Mouse (Mus musculus): ENCODE results near the gene Gjc2. TPM values are rescaled to one million over a fixed set of nuclear protein-coding genes. Genes with fewer than 3 reads are reported as not detected.
A peak's percentile ranks its signal among the peaks of the same experiment; 100 is the strongest.

The Gjc2 gene
- 1.7 and 3.5 TPM in 2 replicates for polyA plus RNA-seq (2012; rRNA removed)

GRCm38 (mm10) chr11:59182864-59183331, at the start of gene Gjc2:
Gene Gjc2 (minus strand): TSS chr11:59183213.
- DNase-seq = peak; percentile 28
- TF ChIP-seq POLR2A (IDR thresholded peaks at IDR 0.05; ENCODE audit: borderline replicate concordance, extremely low read depth, low read depth, low read length) (no peak), CTCF (IDR thresholded peaks at IDR 0.05; ENCODE audit: insufficient read depth, low read length) (no peak)
- WGBS = 21% methylated on average over 3 of the region's 3 CpGs
- no peak within 1 kb of the TSS for H3K4me3 ChIP-seq (replicated peaks; ENCODE audit: extremely low read depth, low read depth, low read length)
- H3K4me1 ChIP-seq (ENCODE audit: control insufficient read depth, insufficient read depth, low read length) = peaks cover 7% of the 10 kb centered on the region

GRCm38 (mm10) chr11:59232797-59233196, 49.8 kb upstream of the Gjc2 start:
- no peak for DNase-seq
- no peak overlapping the region for H3K4me3 ChIP-seq (replicated peaks; ENCODE audit: extremely low read depth, low read depth, low read length)
- TF ChIP-seq CTCF (IDR thresholded peaks at IDR 0.05; ENCODE audit: insufficient read depth, low read length) (no peak), POLR2A (IDR thresholded peaks at IDR 0.05; ENCODE audit: borderline replicate concordance, extremely low read depth, low read depth, low read length) (no peak)
- WGBS = 62% methylated on average over 2 of the region's 2 CpGs
- H3K4me1 ChIP-seq (ENCODE audit: control insufficient read depth, insufficient read depth, low read length) = peaks cover 4% of the 10 kb centered on the region; the same call in 1 of the 2 replicates

GRCm38 (mm10) chr11:59230144-59230760, 47.2 kb upstream of the Gjc2 start:
- peak; percentile 76 for DNase-seq
- TF ChIP-seq CTCF (IDR thresholded peaks at IDR 0.05; ENCODE audit: insufficient read depth, low read length) = peak; percentile 84
- no peak for TF ChIP-seq POLR2A (IDR thresholded peaks at IDR 0.05; ENCODE audit: borderline replicate concordance, extremely low read depth, low read depth, low read length)
- 12% methylated on average over 7 of the region's 7 CpGs for WGBS
- peaks cover 15% of the 10 kb centered on the region for H3K4me1 ChIP-seq (ENCODE audit: control insufficient read depth, insufficient read depth, low read length)
- no peak overlapping the region for H3K4me3 ChIP-seq (replicated peaks; ENCODE audit: extremely low read depth, low read depth, low read length)

GRCm38 (mm10) chr11:59228122-59228953, 45.3 kb upstream of the Gjc2 start, which contains the start of gene Arf1:
Gene Arf1 (minus strand): TSS chr11:59228270.
- 5% methylated on average over 59 of the region's 59 CpGs for WGBS
- TF ChIP-seq CTCF (IDR thresholded peaks at IDR 0.05; ENCODE audit: insufficient read depth, low read length) = 0 out of 2 replicates have a peak, but pooled peaks have one; percentile 4
- peak; percentile 78 for TF ChIP-seq POLR2A (IDR thresholded peaks at IDR 0.05; ENCODE audit: borderline replicate concordance, extremely low read depth, low read depth, low read length)
- peaks cover 31% of the 10 kb centered on the region for H3K4me1 ChIP-seq (ENCODE audit: control insufficient read depth, insufficient read depth, low read length)
- DNase-seq = peak; percentile 97
- H3K4me3 ChIP-seq (replicated peaks; ENCODE audit: extremely low read depth, low read depth, low read length) = peak within 1 kb of the TSS; percentile 86

GRCm38 (mm10) chr11:59227604-59228121, 44.6 kb upstream of the Gjc2 start:
- TF ChIP-seq POLR2A (IDR thresholded peaks at IDR 0.05; ENCODE audit: borderline replicate concordance, extremely low read depth, low read depth, low read length) (no peak), CTCF (IDR thresholded peaks at IDR 0.05; ENCODE audit: insufficient read depth, low read length) (no peak)
- H3K4me3 ChIP-seq (replicated peaks; ENCODE audit: extremely low read depth, low read depth, low read length) = peak overlapping the region; percentile 86
- peaks cover 34% of the 10 kb centered on the region for H3K4me1 ChIP-seq (ENCODE audit: control insufficient read depth, insufficient read depth, low read length)
- under 1% methylated on average over 45 of the region's 51 CpGs for WGBS
- no peak for DNase-seq

- TF ChIP-seq POLR2A (IDR thresholded peaks at IDR 0.05; ENCODE audit: borderline replicate concordance, extremely low read depth, low read depth, low read length) = no peak
- no peak for TF ChIP-seq CTCF (IDR thresholded peaks at IDR 0.05; ENCODE audit: insufficient read depth, low read length)
- DNase-seq = no peak
- peak overlapping the region; percentile 86 for H3K4me3 ChIP-seq (replicated peaks; ENCODE audit: extremely low read depth, low read depth, low read length)
- WGBS = under 1% methylated on average over 21 of the region's 21 CpGs
- peaks cover 38% of the 10 kb centered on the region for H3K4me1 ChIP-seq (ENCODE audit: control insufficient read depth, insufficient read depth, low read length)
Observed at GRCm38 (mm10) chr11:59226787-59227603, 44.0 kb upstream of the Gjc2 start.

- H3K4me1 ChIP-seq (ENCODE audit: control insufficient read depth, insufficient read depth, low read length) = peaks cover 44% of the 10 kb centered on the region
- peak overlapping the region; percentile 86 for H3K4me3 ChIP-seq (replicated peaks; ENCODE audit: extremely low read depth, low read depth, low read length)
- WGBS = 8% methylated on average over 3 of the region's 3 CpGs
- no peak for TF ChIP-seq POLR2A (IDR thresholded peaks at IDR 0.05; ENCODE audit: borderline replicate concordance, extremely low read depth, low read depth, low read length)
- TF ChIP-seq CTCF (IDR thresholded peaks at IDR 0.05; ENCODE audit: insufficient read depth, low read length) = no peak
- no peak for DNase-seq
Observed at GRCm38 (mm10) chr11:59226251-59226650, 43.2 kb upstream of the Gjc2 start.

GRCm38 (mm10) chr11:59225167-59225566, 42.2 kb upstream of the Gjc2 start:
- 24% methylated on average over 2 of the region's 2 CpGs for WGBS
- Histone ChIP-seq H3K4me3 (replicated peaks; ENCODE audit: extremely low read depth, low read depth, low read length) (no peak overlapping the region), H3K4me1 (ENCODE audit: control insufficient read depth, insufficient read depth, low read length) (peaks cover 53% of the 10 kb centered on the region)
- DNase-seq = no peak
- TF ChIP-seq POLR2A (IDR thresholded peaks at IDR 0.05; ENCODE audit: borderline replicate concordance, extremely low read depth, low read depth, low read length) (no peak), CTCF (IDR thresholded peaks at IDR 0.05; ENCODE audit: insufficient read depth, low read length) (no peak)

- peaks cover 56% of the 10 kb centered on the region for H3K4me1 ChIP-seq (ENCODE audit: control insufficient read depth, insufficient read depth, low read length)
- no peak for TF ChIP-seq CTCF (IDR thresholded peaks at IDR 0.05; ENCODE audit: insufficient read depth, low read length)
- no peak for TF ChIP-seq POLR2A (IDR thresholded peaks at IDR 0.05; ENCODE audit: borderline replicate concordance, extremely low read depth, low read depth, low read length)
- H3K4me3 ChIP-seq (replicated peaks; ENCODE audit: extremely low read depth, low read depth, low read length) = peak overlapping the region; percentile 10
- 15% methylated on average over 2 of the region's 2 CpGs for WGBS
- no peak for DNase-seq
Observed at GRCm38 (mm10) chr11:59224470-59224869, 41.5 kb upstream of the Gjc2 start.
